Mouse (Mus musculus): Measurements from ENCODE around the gene Crmp1. TPM values are rescaled to one million over a fixed set of nuclear protein-coding genes. Genes with fewer than 3 reads are reported as not detected.

Crmp1 gene
- polyA plus RNA-seq, 1 experiment from 2014 or later: 82.9 TPM

DNA sequence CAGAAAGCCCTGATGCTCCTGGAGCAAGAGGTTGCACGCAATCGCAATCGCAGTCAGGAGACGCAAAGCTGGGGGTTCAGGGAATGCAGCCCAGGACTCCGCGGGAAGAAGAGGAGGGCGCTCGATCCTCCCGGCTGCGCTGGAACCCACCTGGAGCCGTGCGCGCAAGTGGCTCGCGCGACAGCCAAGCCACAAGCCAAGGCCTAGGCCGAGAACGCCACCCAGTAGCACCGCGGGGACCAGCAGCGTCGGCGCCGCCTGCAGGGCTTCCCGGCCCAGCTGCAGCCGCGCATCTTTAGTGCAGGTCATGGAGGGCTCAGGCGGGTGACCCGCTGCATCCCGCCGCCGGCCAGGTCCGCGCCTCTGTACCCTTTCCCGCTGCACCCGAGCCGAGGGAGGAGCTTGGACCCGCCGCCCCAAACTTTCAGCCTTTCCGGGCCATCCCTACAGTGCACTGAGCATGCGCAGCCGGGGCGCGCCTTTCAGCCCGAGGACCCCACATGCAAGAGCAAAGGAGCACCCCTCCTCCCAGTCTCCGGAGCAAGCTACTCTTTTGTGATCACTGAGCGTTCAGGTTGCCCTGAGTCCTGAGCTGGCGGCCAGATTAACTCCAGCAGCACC lies 94.9 kb downstream of the Crmp1 start, which contains the start of gene Evc:
Gene Evc (minus strand): TSS at position 410 of the 621 bp plus-strand sequence.
- H3K9me3 ChIP-seq (replicated peaks; ENCODE audit: control insufficient read depth, low read length): no peaks in the 10 kb centered on the region
- WGBS: under 1% methylated on average over 48 of the region's 48 CpGs

DNA sequence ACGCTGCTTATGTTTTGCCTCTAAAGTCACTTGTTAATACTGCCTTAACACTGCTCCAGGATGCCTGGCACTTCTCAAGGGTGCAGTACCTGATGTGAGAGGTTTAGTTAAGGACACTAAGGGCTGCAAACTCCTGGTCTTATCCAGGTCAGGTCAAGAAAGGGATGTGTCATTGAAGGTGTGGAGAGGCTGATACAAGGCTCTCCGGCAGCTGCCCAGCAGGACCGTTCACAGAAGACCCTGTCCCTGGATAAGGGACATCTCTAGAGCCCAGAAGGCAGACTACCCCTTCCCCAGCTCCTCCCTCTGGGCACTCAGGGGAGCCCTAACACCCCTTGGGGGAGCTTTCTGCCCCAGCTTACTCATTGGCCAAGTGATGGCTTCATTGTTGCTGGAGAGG lies 96.0 kb downstream of the Crmp1 start:
- no peaks in the 10 kb centered on the region for H3K27me3 ChIP-seq (ENCODE audit: control insufficient read depth, insufficient read depth, low read length)
- peaks cover 11% of the 10 kb centered on the region for H3K4me1 ChIP-seq (ENCODE audit: control insufficient read depth, insufficient read depth, low read length)
- ATAC-seq (replicated peaks; ENCODE audit: insufficient number of reproducible peaks, low FRiP score, low TSS enrichment, low read depth) (peak; percentile 5; the same call in 1 of the 2 replicates), DNase-seq (ENCODE audit: low spot score) (no peak)
- H3K27ac ChIP-seq (replicated peaks; ENCODE audit: low read depth, low read length): peak overlapping the region; percentile 62
- H3K9me3 ChIP-seq (replicated peaks; ENCODE audit: control insufficient read depth, low read length): no peaks in the 10 kb centered on the region
- peak overlapping the region; percentile 53 for H3K4me3 ChIP-seq (ENCODE audit: low read depth, low read length)
- peak overlapping the region; percentile 79 for H3K9ac ChIP-seq (replicated peaks; ENCODE audit: low read length)
- 72% methylated on average over 3 of the region's 3 CpGs for WGBS
- H3K36me3 ChIP-seq (replicated peaks; ENCODE audit: control insufficient read depth, insufficient read depth, low read depth, low read length): no peaks in the 10 kb centered on the region
- peak overlapping the region; percentile 83 for H3K4me2 ChIP-seq (ENCODE audit: low read depth, low read length)

More for the DNA sequence above, 94.9 kb downstream of the Crmp1 start, which contains the start of gene Evc:
- H3K4me2 ChIP-seq (ENCODE audit: low read depth, low read length): peak within 1 kb of the TSS; percentile 81
- H3K27me3 ChIP-seq (ENCODE audit: control insufficient read depth, insufficient read depth, low read length): no peaks in the 10 kb centered on the region
- no peaks in the 10 kb centered on the region for H3K36me3 ChIP-seq (replicated peaks; ENCODE audit: control insufficient read depth, insufficient read depth, low read depth, low read length)
- ATAC-seq (replicated peaks; ENCODE audit: insufficient number of reproducible peaks, low FRiP score, low TSS enrichment, low read depth) (peak; percentile 54), DNase-seq (ENCODE audit: low spot score) (peak; percentile 88)
- peak within 1 kb of the TSS; percentile 25; the same call in 1 of the 2 replicates for H3K27ac ChIP-seq (replicated peaks; ENCODE audit: low read depth, low read length)
- peak within 1 kb of the TSS; percentile 50 for H3K4me3 ChIP-seq (ENCODE audit: low read depth, low read length)
- peak within 1 kb of the TSS; percentile 79 for H3K9ac ChIP-seq (replicated peaks; ENCODE audit: low read length)
- peaks cover 11% of the 10 kb centered on the region for H3K4me1 ChIP-seq (ENCODE audit: control insufficient read depth, insufficient read depth, low read length)

DNA sequence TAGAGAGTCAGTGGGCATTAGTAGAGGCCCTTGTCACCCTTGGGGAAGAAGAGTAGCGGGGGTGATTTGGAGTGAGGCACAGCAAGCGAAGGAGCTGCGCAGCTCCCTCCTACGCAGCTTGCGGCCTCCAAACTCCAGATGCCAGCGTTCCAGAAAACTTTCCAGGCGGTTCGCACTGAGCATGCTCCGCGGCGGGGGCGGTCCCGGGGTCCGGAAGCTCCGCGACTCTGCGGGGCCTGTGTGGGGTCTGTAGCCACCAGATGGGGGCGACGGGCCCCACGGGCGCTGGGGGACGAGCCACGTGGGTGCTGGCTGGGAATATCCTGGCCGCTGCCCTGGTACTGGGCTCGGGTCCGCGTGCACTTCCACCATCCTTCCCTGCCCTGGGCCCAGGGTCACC lies 96.5 kb downstream of the Crmp1 start, which contains the start of gene Evc2:
Gene Evc2 (plus strand): TSS at position 212 of the 400 bp plus-strand sequence.
- Histone ChIP-seq H3K4me2 (ENCODE audit: low read depth, low read length) (peak within 1 kb of the TSS; percentile 83), H3K9me3 (replicated peaks; ENCODE audit: control insufficient read depth, low read length) (no peaks in the 10 kb centered on the region), H3K4me3 (ENCODE audit: low read depth, low read length) (peak within 1 kb of the TSS; percentile 53), H3K4me1 (ENCODE audit: control insufficient read depth, insufficient read depth, low read length) (peaks cover 11% of the 10 kb centered on the region), H3K9ac (replicated peaks; ENCODE audit: low read length) (peak within 1 kb of the TSS; percentile 79), H3K27me3 (ENCODE audit: control insufficient read depth, insufficient read depth, low read length) (no peaks in the 10 kb centered on the region), H3K27ac (replicated peaks; ENCODE audit: low read depth, low read length) (peak within 1 kb of the TSS; percentile 62), H3K36me3 (replicated peaks; ENCODE audit: control insufficient read depth, insufficient read depth, low read depth, low read length) (no peaks in the 10 kb centered on the region)
- DNase-seq (ENCODE audit: low spot score) (peak; percentile 90), ATAC-seq (replicated peaks; ENCODE audit: insufficient number of reproducible peaks, low FRiP score, low TSS enrichment, low read depth) (peak; percentile 77)
- 0% methylated on average over 27 of the region's 27 CpGs for WGBS

Other genes starting within 250 kb of the Crmp1 start
- not detected in 2 replicates for gene Gm1043, start 156.6 kb upstream of the Crmp1 start, polyA plus RNA-seq (2014; fragmentation: Nextera tagmentation; extraction: Ambion mirVana)
- gene Evc, start 95.0 kb downstream of the Crmp1 start, polyA plus RNA-seq (2014; fragmentation: Nextera tagmentation; extraction: Ambion mirVana): 15.7 and 17.7 TPM in 2 replicates
- 14.0 and 16.0 TPM in 2 replicates for gene Evc2, start 96.6 kb downstream of the Crmp1 start, polyA plus RNA-seq (2014; fragmentation: Nextera tagmentation; extraction: Ambion mirVana)

Measured in embryonic facial prominence, embryonic 11.5 days (tissue).